Mouse (Mus musculus): ENCODE data around the gene Pum1.

Gene Pum1

GRCm38 (mm10) chr4:130791811-130792375 is 128.8 kb downstream of the Pum1 start:
- no peak for DNase-seq (ENCODE audit: low read depth, low spot score)

GRCm38 (mm10) chr4:130792376-130793179 is 129.5 kb downstream of the Pum1 start, which contains the start of gene Sdc3:
Sdc3 (plus strand) TSS chr4:130792537.
- DNase-seq (ENCODE audit: low read depth, low spot score), result no peak

- no peak for DNase-seq (ENCODE audit: low read depth, low spot score)
These were observed 130.0 kb downstream of the Pum1 start for GRCm38 (mm10) chr4:130793180-130793501.

- DNase-seq (ENCODE audit: low read depth, low spot score), result no peak
These were observed 131.7 kb downstream of the Pum1 start for GRCm38 (mm10) chr4:130794771-130795170.

- DNase-seq (ENCODE audit: low read depth, low spot score), result no peak
These were observed 132.8 kb downstream of the Pum1 start for GRCm38 (mm10) chr4:130795970-130796369.

- DNase-seq (ENCODE audit: low read depth, low spot score), result no peak
These were observed 134.3 kb downstream of the Pum1 start for GRCm38 (mm10) chr4:130797201-130798051.

- DNase-seq (ENCODE audit: low read depth, low spot score), result no peak
These were observed 135.3 kb downstream of the Pum1 start for GRCm38 (mm10) chr4:130798416-130798815.

GRCm38 (mm10) chr4:130799118-130799517 is 136.0 kb downstream of the Pum1 start:
- no peak for DNase-seq (ENCODE audit: low read depth, low spot score)

- no peak for DNase-seq (ENCODE audit: low read depth, low spot score)
These were observed 136.5 kb downstream of the Pum1 start for GRCm38 (mm10) chr4:130799582-130799981.

GRCm38 (mm10) chr4:130800147-130800546 is 137.0 kb downstream of the Pum1 start:
- no peak for DNase-seq (ENCODE audit: low read depth, low spot score)

- DNase-seq (ENCODE audit: low read depth, low spot score), result no peak
These were observed 138.1 kb downstream of the Pum1 start for GRCm38 (mm10) chr4:130801198-130801597.

GRCm38 (mm10) chr4:130801624-130802329 is 138.7 kb downstream of the Pum1 start:
- DNase-seq (ENCODE audit: low read depth, low spot score), result peak; percentile 42

- DNase-seq (ENCODE audit: low read depth, low spot score), result no peak
These were observed 140.5 kb downstream of the Pum1 start for GRCm38 (mm10) chr4:130803591-130803990.

GRCm38 (mm10) chr4:130804292-130804691 is 141.2 kb downstream of the Pum1 start:
- no peak for DNase-seq (ENCODE audit: low read depth, low spot score)

- no peak for DNase-seq (ENCODE audit: low read depth, low spot score)
These were observed 141.7 kb downstream of the Pum1 start for GRCm38 (mm10) chr4:130804771-130805361.

- no peak for DNase-seq (ENCODE audit: low read depth, low spot score)
These were observed 142.6 kb downstream of the Pum1 start for GRCm38 (mm10) chr4:130805746-130806145.

GRCm38 (mm10) chr4:130806746-130807145 is 143.6 kb downstream of the Pum1 start:
- no peak for DNase-seq (ENCODE audit: low read depth, low spot score)

- no peak for DNase-seq (ENCODE audit: low read depth, low spot score)
These were observed 146.7 kb downstream of the Pum1 start for GRCm38 (mm10) chr4:130809784-130810183.

- no peak for DNase-seq (ENCODE audit: low read depth, low spot score)
These were observed 147.7 kb downstream of the Pum1 start for GRCm38 (mm10) chr4:130810845-130811244.

GRCm38 (mm10) chr4:130811385-130811784 is 148.3 kb downstream of the Pum1 start:
- DNase-seq (ENCODE audit: low read depth, low spot score), result no peak

GRCm38 (mm10) chr4:130813958-130814357 is 150.8 kb downstream of the Pum1 start:
- no peak for DNase-seq (ENCODE audit: low read depth, low spot score)

All from ES-CJ7 (cell line).